Mouse (Mus musculus): ENCODE data around the gene Fam83g. TPM values are rescaled to one million over a fixed set of nuclear protein-coding genes. Genes with fewer than 3 reads are reported as not detected.

Gene Fam83g
- total and polyA plus RNA-seq, 3 experiments: 19.1 to 63.7 (median 19.2) TPM

DNA sequence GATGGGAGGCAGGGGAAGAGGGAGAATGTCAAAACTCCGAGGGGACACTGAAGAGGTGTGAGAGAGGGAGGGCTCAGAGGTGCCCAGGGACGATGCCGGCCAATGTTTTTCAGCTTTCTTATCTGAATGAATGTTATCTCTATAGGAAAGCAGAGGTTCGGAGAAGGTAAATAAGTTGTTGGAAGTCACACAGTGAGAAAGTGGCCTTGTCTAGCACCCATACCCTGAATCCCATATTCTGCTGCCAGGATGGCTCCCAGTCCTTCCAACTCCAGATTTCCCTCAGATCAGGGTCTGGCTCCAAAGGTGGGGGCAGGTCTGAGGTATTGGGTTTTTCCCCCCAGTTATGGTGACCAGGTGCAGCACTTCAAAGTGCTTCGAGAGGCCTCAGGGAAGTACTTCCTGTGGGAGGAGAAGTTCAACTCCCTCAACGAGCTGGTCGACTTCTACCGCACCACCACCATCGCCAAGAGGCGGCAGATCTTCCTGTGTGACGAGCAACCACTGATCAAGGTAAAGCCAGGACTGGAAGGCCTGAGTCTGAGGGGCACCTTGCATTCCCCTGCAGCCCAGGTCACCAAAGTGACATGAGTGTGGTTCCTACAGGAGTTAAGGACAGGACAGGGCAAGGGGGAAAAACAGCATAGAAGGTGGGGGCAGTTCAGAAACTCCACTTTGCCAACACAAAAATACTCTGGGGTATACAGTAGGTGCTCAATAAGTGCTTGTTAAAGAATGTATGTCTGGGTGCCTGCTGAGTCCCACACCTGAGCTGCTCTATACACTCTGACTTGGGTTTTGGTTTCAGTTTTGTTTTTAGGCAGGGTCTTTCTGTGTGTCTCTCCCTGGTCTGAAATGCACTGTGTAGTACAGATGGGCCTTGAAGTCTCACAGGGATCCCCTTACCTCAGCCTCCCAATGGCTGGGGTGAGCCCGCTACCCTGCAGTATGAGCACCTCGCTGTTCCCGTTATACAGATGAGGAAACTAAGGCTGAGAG, 14.1 kb upstream of the Fam83g start (continued):
- TF ChIP-seq ELF1 (IDR thresholded peaks at IDR 0.05; ENCODE audit: low read depth, low read length): peak; percentile 25; the same call in 1 of the 2 replicates
- peak; percentile 77 for TF ChIP-seq ETS1 (conservative IDR thresholded peaks at IDR 0.05; ENCODE audit: low read depth, low read length)
- 0 out of 2 replicates have a peak, but pooled peaks have one; percentile 46 for TF ChIP-seq MEF2A (IDR thresholded peaks at IDR 0.05; ENCODE audit: borderline replicate concordance, low read depth, low read length)
- no peak for TF ChIP-seq MXI1 (IDR thresholded peaks at IDR 0.05; ENCODE audit: low read depth, low read length)
- TF ChIP-seq RCOR1 (conservative IDR thresholded peaks at IDR 0.05; ENCODE audit: low read depth, low read length): peak; percentile 57
- no peak for TF ChIP-seq NELFE (IDR thresholded peaks at IDR 0.05; ENCODE audit: low read depth, low read length)
- TF ChIP-seq CHD1 (IDR thresholded peaks at IDR 0.05; ENCODE audit: low read depth, low read length): no peak
- TF ChIP-seq EP300 (IDR thresholded peaks at IDR 0.05; ENCODE audit: low read length): peak; percentile 71

DNA sequence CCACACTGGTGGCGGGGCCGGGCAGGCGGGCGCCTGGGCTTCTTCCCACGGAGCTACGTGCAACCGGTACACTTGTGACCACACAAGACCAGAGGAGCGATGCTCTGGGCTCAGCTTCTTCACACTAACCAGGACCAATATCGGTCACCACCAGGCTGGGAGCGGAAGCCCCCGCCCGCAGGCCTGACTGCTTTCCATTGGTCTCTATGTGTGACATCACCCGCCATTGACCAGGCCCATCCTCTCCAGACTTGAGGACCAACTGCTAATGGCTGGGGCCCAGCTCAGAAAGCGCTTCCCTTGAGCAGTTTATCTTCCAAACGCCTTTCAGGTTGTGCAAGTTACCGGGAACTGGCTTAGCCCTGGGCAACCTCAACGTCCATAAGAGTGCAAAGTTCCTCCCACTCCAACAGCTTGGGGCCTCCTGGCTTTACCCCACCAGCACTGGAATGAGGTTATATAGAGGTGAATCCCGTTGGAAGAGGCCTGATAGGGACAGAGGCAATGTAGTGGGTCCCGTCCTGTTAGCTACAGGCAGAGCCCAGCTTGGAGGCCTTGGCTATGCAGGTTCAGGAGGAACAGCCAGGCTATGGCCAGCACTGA, 12.0 kb upstream of the Fam83g start:
- TF ChIP-seq CHD1 (IDR thresholded peaks at IDR 0.05; ENCODE audit: low read depth, low read length): no peak
- 0 out of 2 replicates have a peak, but pooled peaks have one; percentile 19 for TF ChIP-seq POLR2AphosphoS2 (IDR thresholded peaks at IDR 0.05; ENCODE audit: low read depth, low read length)
- no peaks in the 10 kb centered on the region for H3K9me3 ChIP-seq (replicated peaks; ENCODE audit: low read length)
- no peak overlapping the region for H3K4me3 ChIP-seq (replicated peaks in 1 of 3; ENCODE audit: low read depth in 2 of 3, low read length in 2 of 3, poor library complexity in 1 of 3)
- DNase-seq (ENCODE audit: extremely low read depth): no peak
- dilution Hi-C loops (cut with MboI; ENCODE audit: extremely low pct_ligation_motif_present, extremely low pct_unique_long_range_greater_than_20kb, low sequenced_read_pairs): no loop called here
- H3K36me3 ChIP-seq (replicated peaks in 1 of 2; ENCODE audit: control insufficient read depth in 1 of 2, insufficient read depth in 1 of 2, low read length in 1 of 2): peaks cover 67 to 73% of the 10 kb centered on the region in 2 experiments
- H3K4me1 ChIP-seq (ENCODE audit: control insufficient read depth in 1 of 2, insufficient read depth in 2 of 2): peaks cover 61 to 99% of the 10 kb centered on the region in 2 experiments
- no peaks in the 10 kb centered on the region for H3K27me3 ChIP-seq (replicated peaks)
- H3K9ac ChIP-seq (ENCODE audit: insufficient read depth, low read depth): no peak overlapping the region
- in situ Hi-C loops (cut with MboI; ENCODE audit: low pct_ligation_motif_present, low pct_unique_long_range_greater_than_20kb, low sequenced_read_pairs): no loop called here
- H3K79me2 ChIP-seq (replicated peaks; ENCODE audit: control insufficient read depth, extremely low read depth, insufficient read depth, poor library complexity, severe bottlenecking): peaks cover 15% of the 10 kb centered on the region
- peak overlapping the region; percentile 38 for H3K27ac ChIP-seq (ENCODE audit: insufficient read depth, low read depth)
- H3K4me2 ChIP-seq (ENCODE audit: insufficient read depth, low read depth, poor library complexity, severe bottlenecking): no peak overlapping the region

DNA sequence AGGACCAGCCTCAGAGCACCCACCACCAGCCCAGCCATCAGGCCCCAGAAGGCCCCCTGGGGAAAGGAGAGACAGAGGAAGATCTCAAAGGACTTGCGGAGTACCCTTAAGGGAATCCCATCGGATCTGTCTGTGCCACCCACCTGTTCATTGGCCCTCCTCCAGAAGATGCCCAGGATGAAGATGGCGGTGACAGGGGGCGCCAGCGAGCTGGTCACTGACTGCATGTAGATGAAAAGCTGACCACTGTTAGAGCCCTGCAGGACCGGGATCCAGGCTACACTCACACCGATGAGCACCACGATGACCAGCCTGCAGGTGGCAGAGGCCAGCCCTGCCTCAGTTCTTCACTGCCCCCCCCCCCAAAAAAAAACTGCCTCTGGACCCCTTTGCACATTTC, 10.2 kb upstream of the Fam83g start:
- Histone ChIP-seq H3K27ac (ENCODE audit: insufficient read depth, low read depth) (peak overlapping the region; percentile 90; the same call in 1 of the 2 replicates), H3K27me3 (replicated peaks) (no peaks in the 10 kb centered on the region), H3K9me3 (replicated peaks; ENCODE audit: low read length) (no peaks in the 10 kb centered on the region), H3K9ac (ENCODE audit: insufficient read depth, low read depth) (no peak overlapping the region; the same call in 1 of the 2 replicates), H3K4me1 (ENCODE audit: control insufficient read depth in 1 of 2, insufficient read depth in 2 of 2) (peaks cover 58 to 99% of the 10 kb centered on the region in 2 experiments), H3K79me2 (replicated peaks; ENCODE audit: control insufficient read depth, extremely low read depth, insufficient read depth, poor library complexity, severe bottlenecking) (0 out of 2 replicates have a peak, but pooled peaks cover 3% of the 10 kb centered on the region), H3K4me2 (ENCODE audit: insufficient read depth, low read depth, poor library complexity, severe bottlenecking) (no peak overlapping the region), H3K36me3 (replicated peaks in 1 of 2; ENCODE audit: control insufficient read depth in 1 of 2, insufficient read depth in 1 of 2, low read length in 1 of 2) (peaks cover 50 to 55% of the 10 kb centered on the region in 2 experiments), H3K4me3 (replicated peaks in 1 of 3; ENCODE audit: low read depth in 2 of 3, low read length in 2 of 3, poor library complexity in 1 of 3) (no peak overlapping the region)
- peak; percentile 51 for DNase-seq (ENCODE audit: extremely low read depth)
- peak in 1 of 2 experiments; percentile 70; a peak in 3 of 4 replicates for TF ChIP-seq CTCF (conservative IDR thresholded peaks at IDR 0.05 in 1 of 2, IDR thresholded peaks at IDR 0.05 in 1 of 2; ENCODE audit: low read depth in 2 of 2, low read length in 2 of 2)
- TF ChIP-seq E2F4 (IDR thresholded peaks at IDR 0.05; ENCODE audit: insufficient replicate concordance, low read depth, low read length): no peak
- peak; percentile 50 for TF ChIP-seq RAD21 (IDR thresholded peaks at IDR 0.05; ENCODE audit: low read depth, low read length)
- TF ChIP-seq BHLHE40 (IDR thresholded peaks at IDR 0.05; ENCODE audit: low read depth, low read length): 0 out of 2 replicates have a peak, but pooled peaks have one; percentile 4
- no peak for TF ChIP-seq TCF12 (IDR thresholded peaks at IDR 0.05; ENCODE audit: low read depth, low read length)
- peak; percentile 25; the same call in 1 of the 2 replicates for TF ChIP-seq ELF1 (IDR thresholded peaks at IDR 0.05; ENCODE audit: low read depth, low read length)
- TF ChIP-seq SMC3 (IDR thresholded peaks at IDR 0.05; ENCODE audit: low read depth, low read length): peak; percentile 57
- TF ChIP-seq IRF4 (IDR thresholded peaks at IDR 0.05; ENCODE audit: low read depth, low read length): peak; percentile 7; the same call in 1 of the 2 replicates
- TF ChIP-seq POLR2AphosphoS2 (IDR thresholded peaks at IDR 0.05; ENCODE audit: low read depth, low read length): peak; percentile 17; the same call in 1 of the 2 replicates
- no peak for TF ChIP-seq EP300 (IDR thresholded peaks at IDR 0.05; ENCODE audit: low read length)
- in situ Hi-C loops (cut with MboI; ENCODE audit: low pct_ligation_motif_present, low pct_unique_long_range_greater_than_20kb, low sequenced_read_pairs): no loop called here
- dilution Hi-C loops (cut with MboI; ENCODE audit: extremely low pct_ligation_motif_present, extremely low pct_unique_long_range_greater_than_20kb, low sequenced_read_pairs): no loop called here

Data from CH12.LX (cell line).